In genomic region chr5:115671846-115672245, GRCm38 (mm10) we compare ENCODE assay signal across 26 mouse cellular contexts. TPM values are rescaled to one million over a fixed set of nuclear protein-coding genes. Genes with fewer than 3 reads are reported as not detected.
DNase-seq lines count a peak whose midpoint lies in the region; ATAC-seq and TF ChIP-seq lines count a peak whose summit lies in the region.
"Had no signal": no experiment of that assay in that cellular context is flagged by ENCODE, and none has a peak within 500 bp of the region (broad histone marks: within the 10 kb centered on the region; RNA-seq: fewer than 3 reads in every experiment).

No protein-coding gene starts in this region.

- no peak overlapping the region for H3K9ac ChIP-seq in hindbrain, embryonic 16.5 days (ENCODE audit: low read depth, low read length)
- H3K9ac ChIP-seq: embryonic facial prominence, embryonic 15.5 days; forebrain, embryonic 15.5 days; heart, embryonic 12.5 days; hindbrain, embryonic 13.5 days had no signal

- H3K9me3 ChIP-seq in hindbrain, embryonic 10.5 days, result no peaks in the 10 kb centered on the region
- no peaks in the 10 kb centered on the region for H3K9me3 ChIP-seq in hindbrain, embryonic 16.5 days (ENCODE audit: control insufficient read depth, low read length)
- H3K9me3 ChIP-seq in limb, embryonic 10.5 days (replicated peaks), result no peaks in the 10 kb centered on the region
- H3K9me3 ChIP-seq: embryonic facial prominence, embryonic 15.5 days; forebrain, embryonic 15.5 days; heart, embryonic 12.5 days; hindbrain, embryonic 13.5 days; midbrain, embryonic 10.5 days had no signal

- ATAC-seq in hindbrain, embryonic 16.5 days, result no peak
- ATAC-seq in frontal cortex, adult (ENCODE audit: low TSS enrichment), result no peak
- ATAC-seq: activated CD4-positive, CD25-positive, alpha-beta regulatory T cell, adult 4 months; forebrain, embryonic 15.5 days had no signal

- 77% methylated on average over 8 of the region's 8 CpGs for WGBS in hindbrain, embryonic 10.5 days
- WGBS in hindbrain, embryonic 16.5 days, result 63% methylated on average over 8 of the region's 8 CpGs
- 77% methylated on average over 8 of the region's 8 CpGs for WGBS in limb, embryonic 10.5 days

- no peaks in the 10 kb centered on the region for H3K36me3 ChIP-seq in hindbrain, embryonic 10.5 days
- peaks cover 3% of the 10 kb centered on the region; the same call in 1 of the 2 replicates for H3K36me3 ChIP-seq in hindbrain, embryonic 16.5 days (ENCODE audit: control insufficient read depth, insufficient read depth, low read length)
- H3K36me3 ChIP-seq in limb, embryonic 10.5 days, result no peaks in the 10 kb centered on the region
- H3K36me3 ChIP-seq: embryonic facial prominence, embryonic 15.5 days; forebrain, embryonic 15.5 days; heart, embryonic 12.5 days; midbrain, embryonic 10.5 days had no signal

- DNase-seq in hindbrain, embryonic 10.5 days (ENCODE audit: low spot score), result no peak
- peak; percentile 62 for DNase-seq in brain, adult 2 months (ENCODE audit: low read depth, low spot score)
- peak; percentile 13 for DNase-seq in brain, embryonic 14.5 days (ENCODE audit: low read depth)
- DNase-seq in limb, embryonic 10.5 days (ENCODE audit: low spot score), result peak; percentile 25
- no peak for DNase-seq in MN1 (ENCODE audit: low spot score)
- DNase-seq: adrenal gland, adult 8-10 months; gastrocnemius, postnatal 10 days; heart, adult 18-20 months; heart, postnatal 14 days; kidney, adult 8-10 months; kidney, postnatal 10 days; lung, adult 18-20 months; lung, postnatal 10 days; right cerebral cortex, postnatal 25 days; spleen, adult 18-20 months; thymus, postnatal 25 days had no signal

- peaks cover 29% of the 10 kb centered on the region; the same call in 1 of the 2 replicates for H3K4me1 ChIP-seq in hindbrain, embryonic 10.5 days (replicated peaks)
- H3K4me1 ChIP-seq in hindbrain, embryonic 16.5 days (ENCODE audit: control insufficient read depth, insufficient read depth, low read depth, low read length), result no peaks in the 10 kb centered on the region
- H3K4me1 ChIP-seq in limb, embryonic 10.5 days, result peaks cover 12% of the 10 kb centered on the region; the same call in 1 of the 2 replicates
- H3K4me1 ChIP-seq: embryonic facial prominence, embryonic 15.5 days; forebrain, embryonic 15.5 days; hindbrain, embryonic 13.5 days had no signal

- H3K27me3 ChIP-seq in hindbrain, embryonic 10.5 days (ENCODE audit: insufficient read depth, poor library complexity, severe bottlenecking), result no peaks in the 10 kb centered on the region
- no peaks in the 10 kb centered on the region for H3K27me3 ChIP-seq in hindbrain, embryonic 16.5 days (replicated peaks; ENCODE audit: control insufficient read depth, insufficient read depth, low read length)
- H3K27me3 ChIP-seq in limb, embryonic 10.5 days (ENCODE audit: low read depth, poor library complexity, severe bottlenecking), result 0 out of 2 replicates have a peak, but pooled peaks cover 3% of the 10 kb centered on the region
- H3K27me3 ChIP-seq: embryonic facial prominence, embryonic 15.5 days; forebrain, embryonic 15.5 days; hindbrain, embryonic 13.5 days had no signal

- no peak overlapping the region for H3K4me2 ChIP-seq in hindbrain, embryonic 16.5 days (ENCODE audit: low read length)
- H3K4me2 ChIP-seq: embryonic facial prominence, embryonic 15.5 days; forebrain, embryonic 15.5 days; heart, embryonic 12.5 days; hindbrain, embryonic 13.5 days; liver, embryonic 11.5 days had no signal

- TF ChIP-seq CTCF in brain, embryonic 14.5 days (IDR thresholded peaks at IDR 0.05; ENCODE audit: borderline replicate concordance, extremely low read depth, insufficient read depth, insufficient read length), result no peak

- H3K27ac ChIP-seq in hindbrain, embryonic 10.5 days, result peak overlapping the region; percentile 77; the same call in 1 of the 2 replicates
- no peak overlapping the region for H3K27ac ChIP-seq in hindbrain, embryonic 16.5 days (ENCODE audit: low read depth, low read length)
- H3K27ac ChIP-seq in limb, embryonic 10.5 days, result no peak overlapping the region
- H3K27ac ChIP-seq: embryonic facial prominence, embryonic 15.5 days; forebrain, embryonic 15.5 days; hindbrain, embryonic 13.5 days; left cerebral cortex, adult 2 months; midbrain, embryonic 10.5 days had no signal

- no peak for TF ChIP-seq POLR2A in brain, embryonic 14.5 days (IDR thresholded peaks at IDR 0.05; ENCODE audit: borderline replicate concordance, extremely low read depth, insufficient read depth, insufficient read length, poor library complexity, severe bottlenecking)

- H3K4me3 ChIP-seq in hindbrain, embryonic 10.5 days, result no peak overlapping the region
- H3K4me3 ChIP-seq in hindbrain, embryonic 16.5 days (ENCODE audit: low read length), result no peak overlapping the region
- no peak overlapping the region for H3K4me3 ChIP-seq in limb, embryonic 10.5 days
- H3K4me3 ChIP-seq: embryonic facial prominence, embryonic 15.5 days; forebrain, embryonic 15.5 days; heart, embryonic 12.5 days; hindbrain, embryonic 13.5 days; left cerebral cortex, adult 2 months; midbrain, embryonic 10.5 days had no signal

RNA-seq across cellular contexts. Expression of gene Rab35, which starts 40.1 kb away (rescaled TPM):
- 13.3 and 15.7 TPM in 2 replicates for polyA plus RNA-seq in hindbrain, embryonic 10.5 days (2016; fragmentation: Nextera tagmentation; extraction: Ambion mirVana)
- polyA plus RNA-seq in hindbrain, embryonic 16.5 days (2015; fragmentation: Nextera tagmentation; extraction: Ambion mirVana), result 8.3 and 14.6 TPM in 2 replicates
- polyA plus RNA-seq in brain, embryonic 14.5 days (2012; rRNA removed), result 96.7 and 102 TPM in 2 replicates
- 14.9 and 15.4 TPM in 2 replicates for polyA plus RNA-seq in limb, embryonic 10.5 days (2016; fragmentation: Nextera tagmentation; extraction: Ambion mirVana)

RNA-seq across cellular contexts. Expression of gene Bicdl1, which starts 59.6 kb away (rescaled TPM):
- polyA plus RNA-seq in hindbrain, embryonic 10.5 days (2016; fragmentation: Nextera tagmentation; extraction: Ambion mirVana), result 12.2 and 14.1 TPM in 2 replicates
- 43.0 and 47.1 TPM in 2 replicates for polyA plus RNA-seq in hindbrain, embryonic 16.5 days (2015; fragmentation: Nextera tagmentation; extraction: Ambion mirVana)
- 165 and 168 TPM in 2 replicates for polyA plus RNA-seq in brain, embryonic 14.5 days (2012; rRNA removed)
- polyA plus RNA-seq in limb, embryonic 10.5 days (2016; fragmentation: Nextera tagmentation; extraction: Ambion mirVana), result 7.1 and 8.3 TPM in 2 replicates

Comparison
In these comparisons a context has a peak if more than half of its experiments do, and no peak if none do; other contexts are left out.
1. DNase-seq: peak in brain, adult 2 months (single experiment), brain, embryonic 14.5 days (single experiment) and limb, embryonic 10.5 days (single experiment); none in hindbrain, embryonic 10.5 days (single experiment) and MN1 (single experiment).